Mouse (Mus musculus) kidney, adult 2 months (tissue): ENCODE measurements at regions not wholly inside any gene's neighbourhood (a gene's known extent, or its start where the extent isn't known, plus 50 kb on each side); places are given as distances from the start of the nearest gene placed in this dataset.

ENCODE experiments used
- CTCF ChIP-seq: fragments of 200-500 bp; conservative IDR thresholded peaks from 2 replicates; pipeline ENCODE4 v1.5.1; 2011; ENCODE audit warnings: low read depth, mild to moderate bottlenecking, control low read depth, low read length, moderate library complexity, mixed read lengths; ENCODE audit not compliant: insufficient read depth, insufficient read length
- POLR2A ChIP-seq: fragments of 200-500 bp; IDR thresholded peaks from one replicate; pipeline ENCODE4 v1.6.1; 2011; ENCODE audit warnings: low read depth, low read length, control low read depth

DNA sequence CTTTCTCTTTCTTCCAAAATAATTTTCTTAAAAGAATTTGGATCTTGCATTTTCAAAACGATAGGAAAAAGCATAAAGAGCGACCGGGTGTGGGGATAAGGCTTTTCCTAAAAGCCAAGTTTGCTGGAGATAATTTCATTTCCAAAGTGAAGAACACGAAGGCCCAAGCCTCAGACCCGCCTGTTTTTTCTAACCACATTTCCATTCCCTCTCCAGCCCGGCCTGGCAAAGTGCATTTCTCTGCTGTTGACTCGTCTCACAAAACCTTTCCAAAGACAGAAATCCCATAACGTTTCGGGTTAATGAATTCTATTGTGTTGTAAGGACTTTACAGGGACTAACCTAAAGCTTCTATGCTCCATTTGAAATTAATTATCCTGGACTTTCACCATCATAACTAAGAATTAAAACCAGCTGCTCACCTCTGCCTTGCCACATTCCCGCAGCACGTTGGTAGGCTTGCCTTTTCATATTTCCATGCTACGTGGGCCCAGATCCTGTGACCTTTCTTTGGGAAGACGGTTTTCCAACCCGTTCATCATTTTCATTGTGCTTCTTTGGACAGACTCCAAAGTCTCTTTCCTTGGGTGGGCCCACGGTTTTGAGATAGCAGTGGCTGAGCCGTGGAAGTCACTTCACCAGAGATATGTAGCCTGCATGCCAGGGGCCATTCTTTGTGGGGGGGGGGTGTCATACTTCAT is 430.5 kb upstream of the Prickle1 start:
- no peak for TF ChIP-seq CTCF
- no peak for TF ChIP-seq POLR2A
